Mouse (Mus musculus): ENCODE data around the gene Pik3cb. TPM values are rescaled to one million over a fixed set of nuclear protein-coding genes. Genes with fewer than 3 reads are reported as not detected.

Pik3cb gene
- polyA plus RNA-seq, 1 experiment from 2014 or later, result 2.9 TPM

DNA sequence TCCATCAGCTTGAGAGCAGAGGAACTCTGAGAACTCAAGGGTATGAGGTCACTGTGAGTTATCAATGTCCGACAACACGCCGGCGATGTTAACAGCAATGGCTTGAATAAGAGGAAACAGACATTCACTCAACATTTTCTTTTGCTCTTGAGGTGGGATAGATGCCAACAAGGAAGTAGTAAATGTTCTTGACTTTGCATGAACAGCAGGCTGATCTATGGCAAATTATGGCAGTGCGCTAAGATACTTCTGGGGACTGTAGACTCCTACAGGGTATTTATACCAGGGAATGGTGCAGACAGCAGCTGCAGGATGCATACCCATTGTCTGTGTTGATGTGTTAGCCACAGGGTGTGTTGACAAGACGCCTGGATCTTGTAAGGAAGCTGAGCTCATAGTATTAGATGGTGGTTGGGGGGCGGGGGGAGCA is 17.8 kb upstream of the Pik3cb start:
- Histone ChIP-seq H3K9ac (ENCODE audit: low read depth, low read length) (no peak overlapping the region), H3K9me3 (ENCODE audit: control insufficient read depth, low read length) (no peaks in the 10 kb centered on the region), H3K4me2 (ENCODE audit: low read length) (no peak overlapping the region), H3K4me3 (ENCODE audit: low read length) (no peak overlapping the region), H3K4me1 (ENCODE audit: control insufficient read depth, insufficient read depth, low read depth, low read length) (peaks cover 3% of the 10 kb centered on the region; the same call in 1 of the 2 replicates), H3K27ac (ENCODE audit: low read depth, low read length) (no peak overlapping the region), H3K27me3 (replicated peaks; ENCODE audit: control insufficient read depth, insufficient read depth, low read length) (no peaks in the 10 kb centered on the region), H3K36me3 (ENCODE audit: control insufficient read depth, insufficient read depth, low read length) (no peaks in the 10 kb centered on the region)
- no peak for ATAC-seq
- WGBS, result 70% methylated on average over 7 of the region's 7 CpGs

GRCm38 (mm10) chr9:99153655-99154054 is 13.2 kb upstream of the Pik3cb start:
- Histone ChIP-seq H3K9ac (ENCODE audit: low read depth, low read length) (no peak overlapping the region), H3K27ac (ENCODE audit: low read depth, low read length) (no peak overlapping the region), H3K4me3 (ENCODE audit: low read length) (no peak overlapping the region), H3K27me3 (replicated peaks; ENCODE audit: control insufficient read depth, insufficient read depth, low read length) (no peaks in the 10 kb centered on the region), H3K4me1 (ENCODE audit: control insufficient read depth, insufficient read depth, low read depth, low read length) (peaks cover 3% of the 10 kb centered on the region; the same call in 1 of the 2 replicates), H3K9me3 (ENCODE audit: control insufficient read depth, low read length) (no peaks in the 10 kb centered on the region), H3K4me2 (ENCODE audit: low read length) (no peak overlapping the region), H3K36me3 (ENCODE audit: control insufficient read depth, insufficient read depth, low read length) (no peaks in the 10 kb centered on the region)
- no peak for ATAC-seq
- WGBS, result 11% methylated on average over 3 of the region's 3 CpGs

- Histone ChIP-seq H3K9me3 (ENCODE audit: control insufficient read depth, low read length) (no peaks in the 10 kb centered on the region), H3K4me2 (ENCODE audit: low read length) (no peak overlapping the region), H3K4me1 (ENCODE audit: control insufficient read depth, insufficient read depth, low read depth, low read length) (peaks cover 3% of the 10 kb centered on the region; the same call in 1 of the 2 replicates), H3K27me3 (replicated peaks; ENCODE audit: control insufficient read depth, insufficient read depth, low read length) (no peaks in the 10 kb centered on the region), H3K9ac (ENCODE audit: low read depth, low read length) (no peak overlapping the region), H3K36me3 (ENCODE audit: control insufficient read depth, insufficient read depth, low read length) (no peaks in the 10 kb centered on the region), H3K27ac (ENCODE audit: low read depth, low read length) (no peak overlapping the region), H3K4me3 (ENCODE audit: low read length) (no peak overlapping the region)
- 23% methylated on average over 9 of the region's 9 CpGs for WGBS
- no peak for ATAC-seq
Measured at GRCm38 (mm10) chr9:99152699-99153490, 12.5 kb upstream of the Pik3cb start.

DNA sequence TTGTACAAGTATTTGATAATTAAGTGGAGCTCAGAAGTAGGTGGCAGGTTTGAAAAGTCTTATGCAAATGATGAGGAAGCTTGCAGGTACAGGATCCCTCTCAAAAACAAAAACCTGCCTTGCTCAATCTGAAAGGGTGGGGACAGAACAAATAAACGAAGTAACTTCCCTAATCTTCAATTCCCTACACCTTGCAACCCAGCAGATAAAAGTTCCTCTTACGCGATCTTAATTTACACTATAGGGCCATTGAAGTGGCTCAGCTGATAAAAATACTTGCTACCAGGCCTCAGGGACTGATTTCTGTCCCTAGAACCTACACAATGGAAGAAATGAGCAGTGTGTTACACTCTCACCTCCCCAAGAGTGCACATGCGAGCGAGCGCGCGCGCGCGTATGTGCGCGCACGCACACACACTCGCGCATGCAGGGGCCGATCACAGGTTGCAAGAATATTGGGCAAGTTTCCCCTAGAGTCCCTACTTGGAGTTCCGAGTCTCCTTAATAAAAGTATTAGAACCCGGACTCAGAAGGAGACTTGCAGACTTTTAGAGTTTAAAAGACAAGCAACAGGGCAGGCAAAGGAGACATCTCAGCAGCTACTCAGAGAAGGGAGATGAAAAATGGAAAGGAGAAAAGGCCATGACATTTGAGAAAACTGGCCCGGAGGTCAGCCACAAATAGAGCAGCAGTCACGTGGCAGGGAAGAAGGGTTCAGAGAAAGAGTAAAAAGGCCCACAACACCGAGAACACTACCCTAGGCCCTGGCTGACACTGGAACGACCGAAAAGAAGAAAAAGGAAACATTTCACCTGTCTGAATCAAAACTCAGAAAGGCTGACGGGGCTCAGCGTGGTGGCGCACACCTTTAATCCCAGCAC is 6.7 kb upstream of the Pik3cb start:
- Histone ChIP-seq H3K4me1 (ENCODE audit: control insufficient read depth, insufficient read depth, low read depth, low read length) (no peaks in the 10 kb centered on the region), H3K36me3 (ENCODE audit: control insufficient read depth, insufficient read depth, low read length) (no peaks in the 10 kb centered on the region), H3K27me3 (replicated peaks; ENCODE audit: control insufficient read depth, insufficient read depth, low read length) (no peaks in the 10 kb centered on the region), H3K4me2 (ENCODE audit: low read length) (no peak overlapping the region), H3K9me3 (ENCODE audit: control insufficient read depth, low read length) (no peaks in the 10 kb centered on the region), H3K4me3 (ENCODE audit: low read length) (no peak overlapping the region), H3K27ac (ENCODE audit: low read depth, low read length) (no peak overlapping the region), H3K9ac (ENCODE audit: low read depth, low read length) (no peak overlapping the region)
- 84% methylated on average over 27 of the region's 27 CpGs for WGBS
- ATAC-seq, result no peak

GRCm38 (mm10) chr9:99145756-99146155 is 5.3 kb upstream of the Pik3cb start:
- no peaks in the 10 kb centered on the region for H3K36me3 ChIP-seq (ENCODE audit: control insufficient read depth, insufficient read depth, low read length)

GRCm38 (mm10) chr9:99144416-99144989 is 4.1 kb upstream of the Pik3cb start:
- Histone ChIP-seq H3K9me3 (ENCODE audit: control insufficient read depth, low read length) (no peaks in the 10 kb centered on the region), H3K36me3 (ENCODE audit: control insufficient read depth, insufficient read depth, low read length) (no peaks in the 10 kb centered on the region), H3K4me2 (ENCODE audit: low read length) (no peak overlapping the region), H3K4me3 (ENCODE audit: low read length) (no peak overlapping the region), H3K27me3 (replicated peaks; ENCODE audit: control insufficient read depth, insufficient read depth, low read length) (no peaks in the 10 kb centered on the region), H3K9ac (ENCODE audit: low read depth, low read length) (no peak overlapping the region), H3K4me1 (ENCODE audit: control insufficient read depth, insufficient read depth, low read depth, low read length) (peaks cover 3% of the 10 kb centered on the region; the same call in 1 of the 2 replicates), H3K27ac (ENCODE audit: low read depth, low read length) (no peak overlapping the region)
- 74% methylated on average over 7 of the region's 7 CpGs for WGBS
- ATAC-seq, result no peak

More at GRCm38 (mm10) chr9:99145756-99146155, 5.3 kb upstream of the Pik3cb start:
- Histone ChIP-seq H3K9ac (ENCODE audit: low read depth, low read length) (peak overlapping the region; percentile 27; the same call in 1 of the 2 replicates), H3K27ac (ENCODE audit: low read depth, low read length) (no peak overlapping the region), H3K4me2 (ENCODE audit: low read length) (no peak overlapping the region), H3K27me3 (replicated peaks; ENCODE audit: control insufficient read depth, insufficient read depth, low read length) (no peaks in the 10 kb centered on the region), H3K9me3 (ENCODE audit: control insufficient read depth, low read length) (no peaks in the 10 kb centered on the region), H3K4me3 (ENCODE audit: low read length) (no peak overlapping the region), H3K4me1 (ENCODE audit: control insufficient read depth, insufficient read depth, low read depth, low read length) (peaks cover 3% of the 10 kb centered on the region; the same call in 1 of the 2 replicates)
- no peak for ATAC-seq
- 75% methylated on average over 6 of the region's 6 CpGs for WGBS

DNA sequence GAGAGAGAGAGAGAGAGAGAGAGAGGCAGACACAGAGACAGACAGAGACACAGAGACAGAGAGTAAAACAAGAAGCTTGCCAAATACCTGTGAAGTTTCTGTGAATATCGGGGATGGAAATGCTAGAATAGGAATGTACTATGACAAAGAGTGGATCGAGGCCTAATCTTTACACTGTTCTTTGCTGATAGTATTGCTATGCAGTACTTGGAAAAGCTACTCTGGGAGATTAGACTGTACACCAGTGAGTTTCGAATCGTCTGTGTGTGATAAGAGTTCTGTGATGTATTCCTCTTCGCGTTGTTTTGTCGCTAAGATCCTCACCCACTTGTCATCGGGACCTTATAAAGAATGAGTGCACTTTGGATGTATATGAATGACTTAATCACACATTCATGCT is 1.2 kb upstream of the Pik3cb start:
- Histone ChIP-seq H3K36me3 (ENCODE audit: control insufficient read depth, insufficient read depth, low read length) (no peaks in the 10 kb centered on the region), H3K9ac (ENCODE audit: low read depth, low read length) (no peak overlapping the region), H3K9me3 (ENCODE audit: control insufficient read depth, low read length) (no peaks in the 10 kb centered on the region), H3K27me3 (replicated peaks; ENCODE audit: control insufficient read depth, insufficient read depth, low read length) (no peaks in the 10 kb centered on the region), H3K4me2 (ENCODE audit: low read length) (no peak overlapping the region), H3K27ac (ENCODE audit: low read depth, low read length) (no peak overlapping the region), H3K4me1 (ENCODE audit: control insufficient read depth, insufficient read depth, low read depth, low read length) (peaks cover 16% of the 10 kb centered on the region), H3K4me3 (ENCODE audit: low read length) (no peak overlapping the region)
- no peak for ATAC-seq
- 79% methylated on average over 8 of the region's 8 CpGs for WGBS

DNA sequence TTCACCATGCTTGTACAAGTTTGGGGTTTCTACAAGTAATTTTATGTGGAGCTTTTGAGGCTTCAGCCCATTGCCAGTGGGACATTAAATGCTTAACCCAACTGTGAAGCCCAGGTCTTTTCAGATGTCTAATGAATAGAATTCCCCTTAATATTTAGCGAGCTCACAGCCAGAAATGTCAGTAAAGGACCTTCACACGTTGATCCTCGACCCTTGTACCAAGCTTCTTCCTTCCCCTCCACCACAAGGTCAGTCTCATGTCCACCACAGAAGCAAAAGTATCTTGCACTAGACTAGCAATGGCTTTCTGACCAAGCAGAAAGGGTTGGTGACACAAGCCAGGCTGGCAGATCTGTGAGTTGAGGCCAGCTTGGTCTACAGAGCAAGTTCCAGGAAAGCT is 750 bp upstream of the Pik3cb start:
- H3K9ac ChIP-seq (ENCODE audit: low read depth, low read length), result no peak overlapping the region
- peaks cover 16% of the 10 kb centered on the region for H3K4me1 ChIP-seq (ENCODE audit: control insufficient read depth, insufficient read depth, low read depth, low read length)
- no peaks in the 10 kb centered on the region for H3K36me3 ChIP-seq (ENCODE audit: control insufficient read depth, insufficient read depth, low read length)
- peak overlapping the region; percentile 73; the same call in 1 of the 2 replicates for H3K4me2 ChIP-seq (ENCODE audit: low read length)
- H3K27me3 ChIP-seq (replicated peaks; ENCODE audit: control insufficient read depth, insufficient read depth, low read length), result no peaks in the 10 kb centered on the region
- 35% methylated on average over 3 of the region's 3 CpGs for WGBS
- H3K27ac ChIP-seq (ENCODE audit: low read depth, low read length), result no peak overlapping the region
- no peak for ATAC-seq
- H3K4me3 ChIP-seq (ENCODE audit: low read length), result no peak overlapping the region
- H3K9me3 ChIP-seq (ENCODE audit: control insufficient read depth, low read length), result no peaks in the 10 kb centered on the region

Measured in hindbrain, embryonic 16.5 days (tissue).